14 mouse cellular contexts compared by ENCODE assay signal in genomic region chr14:54231176-54231956, GRCm38 (mm10). TPM values are rescaled to one million over a fixed set of nuclear protein-coding genes. Genes with fewer than 3 reads are reported as not detected.
DNase-seq lines count a peak whose midpoint lies in the region; ATAC-seq and TF ChIP-seq lines count a peak whose summit lies in the region.
"Had no signal": no experiment of that assay in that cellular context is flagged by ENCODE, and none has a peak within 500 bp of the region (broad histone marks: within the 10 kb centered on the region; RNA-seq: fewer than 3 reads in every experiment).

No protein-coding gene starts in this region.

- H3K36me3 ChIP-seq in lung, embryonic 16.5 days (ENCODE audit: control insufficient read depth, insufficient read depth, low read length): peaks cover 9% of the 10 kb centered on the region
- peaks cover 12 to 23% of the 10 kb centered on the region in 2 experiments for H3K36me3 ChIP-seq in CH12.LX (replicated peaks in 1 of 2; ENCODE audit: control insufficient read depth in 1 of 2, insufficient read depth in 1 of 2, low read length in 1 of 2)
- peaks cover 4% of the 10 kb centered on the region; the same call in 1 of the 2 replicates for H3K36me3 ChIP-seq in stomach, postnatal 0 days (ENCODE audit: control insufficient read depth, insufficient read depth, low read length)

- ATAC-seq in lung, embryonic 16.5 days (ENCODE audit: low read depth): no peak
- peak; percentile 62 for ATAC-seq in stomach, postnatal 0 days (ENCODE audit: low FRiP score, low TSS enrichment)
- ATAC-seq in erythroblast, adult 5-6 weeks (replicated peaks; ENCODE audit: low FRiP score, poor library complexity, severe bottlenecking): no peak

- H3K4me2 ChIP-seq in lung, embryonic 16.5 days (ENCODE audit: low read depth, low read length): no peak overlapping the region
- peak overlapping the region; percentile 68 for H3K4me2 ChIP-seq in CH12.LX (ENCODE audit: insufficient read depth, low read depth, poor library complexity, severe bottlenecking)
- H3K4me2 ChIP-seq in stomach, postnatal 0 days (replicated peaks; ENCODE audit: low read depth): no peak overlapping the region; the same call in 1 of the 2 replicates
- H3K4me2 ChIP-seq: limb, embryonic 15.5 days had no signal

- H3K4me3 ChIP-seq in lung, embryonic 16.5 days (ENCODE audit: low read length): no peak overlapping the region
- peak overlapping the region; percentile 12 to 53 (median 28) for H3K4me3 ChIP-seq in CH12.LX (replicated peaks in 1 of 3; ENCODE audit: low read depth in 2 of 3, low read length in 2 of 3, poor library complexity in 1 of 3)
- no peak overlapping the region for H3K4me3 ChIP-seq in stomach, postnatal 0 days (ENCODE audit: low read depth, low read length)
- H3K4me3 ChIP-seq: limb, embryonic 15.5 days; megakaryocyte, embryonic 14.5 days had no signal

- peaks cover 43% of the 10 kb centered on the region for H3K4me1 ChIP-seq in lung, embryonic 16.5 days (replicated peaks; ENCODE audit: control insufficient read depth, insufficient read depth, low read length)
- peaks cover 25 to 76% of the 10 kb centered on the region in 2 experiments for H3K4me1 ChIP-seq in CH12.LX (ENCODE audit: control insufficient read depth in 1 of 2, insufficient read depth in 2 of 2)
- 0 out of 2 replicates have a peak, but pooled peaks cover 2% of the 10 kb centered on the region for H3K4me1 ChIP-seq in stomach, postnatal 0 days (replicated peaks; ENCODE audit: control insufficient read depth, insufficient read depth)

- in situ Hi-C loops in CH12.LX (cut with MboI; ENCODE audit: low pct_ligation_motif_present, low pct_unique_long_range_greater_than_20kb, low sequenced_read_pairs): loop anchor here (5.0 to 10.0 kb wide), 2 partner anchors 203 to 416 kb away; partner anchors contain the start of gene Mmp14

- no peaks in the 10 kb centered on the region for H3K9me3 ChIP-seq in lung, embryonic 16.5 days (ENCODE audit: control insufficient read depth, low read length)
- no peaks in the 10 kb centered on the region for H3K9me3 ChIP-seq in CH12.LX (replicated peaks; ENCODE audit: low read length)
- H3K9me3 ChIP-seq in stomach, postnatal 0 days (ENCODE audit: control insufficient read depth, low read length): no peaks in the 10 kb centered on the region
- H3K9me3 ChIP-seq: limb, embryonic 15.5 days; megakaryocyte, embryonic 14.5 days had no signal

- peak overlapping the region; percentile 40; the same call in 1 of the 2 replicates for H3K9ac ChIP-seq in lung, embryonic 16.5 days (ENCODE audit: low read length)
- peak overlapping the region; percentile 18 for H3K9ac ChIP-seq in CH12.LX (ENCODE audit: insufficient read depth, low read depth)
- H3K9ac ChIP-seq in stomach, postnatal 0 days (ENCODE audit: low read length): no peak overlapping the region
- H3K9ac ChIP-seq: limb, embryonic 15.5 days had no signal

- TF ChIP-seq RAD21 in CH12.LX (IDR thresholded peaks at IDR 0.05; ENCODE audit: low read depth, low read length): no peak

- peak; percentile 36; the same call in 1 of the 2 replicates for TF ChIP-seq POLR2A in CH12.LX (IDR thresholded peaks at IDR 0.05; ENCODE audit: low read depth, low read length)

- WGBS in lung, embryonic 16.5 days: 53% methylated on average over 21 of the region's 21 CpGs
- 59% methylated on average over 21 of the region's 21 CpGs for WGBS in stomach, postnatal 0 days

- H3K27ac ChIP-seq in lung, embryonic 16.5 days (ENCODE audit: low read length): no peak overlapping the region
- peak overlapping the region; percentile 86 for H3K27ac ChIP-seq in CH12.LX (ENCODE audit: insufficient read depth, low read depth)
- H3K27ac ChIP-seq in stomach, postnatal 0 days (replicated peaks): no peak overlapping the region
- H3K27ac ChIP-seq: limb, embryonic 15.5 days had no signal

- no peaks in the 10 kb centered on the region for H3K27me3 ChIP-seq in lung, embryonic 16.5 days (ENCODE audit: control insufficient read depth, insufficient read depth, low read depth, low read length)
- H3K27me3 ChIP-seq in CH12.LX (replicated peaks): no peaks in the 10 kb centered on the region
- H3K27me3 ChIP-seq in stomach, postnatal 0 days (ENCODE audit: control insufficient read depth, insufficient read depth, low read length): no peaks in the 10 kb centered on the region
- H3K27me3 ChIP-seq: limb, embryonic 15.5 days had no signal

- no peak for TF ChIP-seq EP300 in CH12.LX (IDR thresholded peaks at IDR 0.05; ENCODE audit: low read length)
- no peak for TF ChIP-seq EP300 in stomach, postnatal 0 days (optimal IDR thresholded peaks at IDR 0.05)

- dilution Hi-C loops in CH12.LX (cut with MboI; ENCODE audit: extremely low pct_ligation_motif_present, extremely low pct_unique_long_range_greater_than_20kb, low sequenced_read_pairs): no loop called here

- H3K79me2 ChIP-seq in CH12.LX (replicated peaks; ENCODE audit: control insufficient read depth, extremely low read depth, insufficient read depth, poor library complexity, severe bottlenecking): no peaks in the 10 kb centered on the region

- no peak for TF ChIP-seq CTCF in CH12.LX (conservative IDR thresholded peaks at IDR 0.05 in 1 of 2, IDR thresholded peaks at IDR 0.05 in 1 of 2; ENCODE audit: low read depth in 2 of 2, low read length in 2 of 2)
- TF ChIP-seq CTCF in stomach, postnatal 0 days (IDR thresholded peaks at IDR 0.05; ENCODE audit: low read depth): no peak

- no peak for DNase-seq in lung, postnatal 14 days
- DNase-seq in CH12.LX (ENCODE audit: extremely low read depth): peak; percentile 67
- peak; percentile 94 for DNase-seq in induced T-regulatory cell, adult 2 months (ENCODE audit: low read depth)
- peak; percentile 62 for DNase-seq in stomach, postnatal 0 days (ENCODE audit: low spot score)
- DNase-seq in cerebellum, postnatal 36 days: no peak
- DNase-seq: cerebellum, postnatal 25 days had no signal

TF ChIP-seq in CH12.LX, 34 proteins besides CTCF, POLR2A, EP300 and RAD21:
- TF ChIP-seq UBTF (IDR thresholded peaks at IDR 0.05; ENCODE audit: low read depth, low read length) (no peak), ZNF384 (IDR thresholded peaks at IDR 0.05; ENCODE audit: low read depth, low read length) (peak; percentile 58), IRF4 (IDR thresholded peaks at IDR 0.05; ENCODE audit: low read depth, low read length) (no peak; the same call in 1 of the 2 replicates), MAX (IDR thresholded peaks at IDR 0.05; ENCODE audit: low read length) (no peak), TCF12 (IDR thresholded peaks at IDR 0.05; ENCODE audit: low read depth, low read length) (peak; percentile 38; the same call in 1 of the 2 replicates), CHD2 (IDR thresholded peaks at IDR 0.05; ENCODE audit: low read length) (peak; percentile 14; the same call in 1 of the 2 replicates), SIN3A (IDR thresholded peaks at IDR 0.05; ENCODE audit: low read length) (no peak), ELF1 (IDR thresholded peaks at IDR 0.05; ENCODE audit: low read depth, low read length) (peak; percentile 77), TBP (conservative IDR thresholded peaks at IDR 0.05; ENCODE audit: low read depth, low read length) (0 out of 2 replicates have a peak, but pooled peaks have one; percentile 20), ETS1 (conservative IDR thresholded peaks at IDR 0.05; ENCODE audit: low read depth, low read length) (peak; percentile 48; the same call in 1 of the 2 replicates), BHLHE40 (IDR thresholded peaks at IDR 0.05; ENCODE audit: low read depth, low read length) (peak; percentile 55), NELFE (IDR thresholded peaks at IDR 0.05; ENCODE audit: low read depth, low read length) (no peak), SMC3 (IDR thresholded peaks at IDR 0.05; ENCODE audit: low read depth, low read length) (no peak), ZKSCAN1 (IDR thresholded peaks at IDR 0.05; ENCODE audit: borderline replicate concordance, low read depth, low read length) (no peak), HCFC1 (IDR thresholded peaks at IDR 0.05; ENCODE audit: low read depth, low read length) (peak; percentile 23; the same call in 1 of the 2 replicates)

RNA-seq across cellular contexts. Expression of gene Dad1, which starts 22.5 kb away (rescaled TPM):
- polyA plus RNA-seq in lung, embryonic 16.5 days (2015; fragmentation: Nextera tagmentation; extraction: Ambion mirVana): 430 and 439 TPM in 2 replicates
- total RNA-seq in CH12.LX (2012; rRNA removed) (161 and 196 TPM in 2 replicates), CH12.LX (2014; rRNA removed) (192 and 279 TPM in 2 replicates)
- 213 and 287 TPM in 2 replicates for polyA plus RNA-seq in CH12.LX (2012; ENCODE audit: insufficient read length, low read depth)
- 397 and 433 TPM in 2 replicates for polyA plus RNA-seq in stomach, postnatal 0 days (2015; fragmentation: Nextera tagmentation; extraction: Ambion mirVana)
- 58.9 and 78.6 TPM in 2 replicates for total RNA-seq in erythroblast, adult 5-6 weeks (2015; ENCODE audit: low replicate concordance)
- 20.1 and 26.9 TPM in 2 replicates for total RNA-seq in erythroblast, adult 5-6 weeks (2017; ENCODE audit: low replicate concordance)

RNA-seq across cellular contexts. Expression of gene Abhd4, which starts 22.6 kb away (rescaled TPM):
- 61.5 and 67.0 TPM in 2 replicates for polyA plus RNA-seq in lung, embryonic 16.5 days (2015; fragmentation: Nextera tagmentation; extraction: Ambion mirVana)
- total RNA-seq in CH12.LX (2012; rRNA removed) (13.4 and 19.8 TPM in 2 replicates), CH12.LX (2014; rRNA removed) (13.4 and 15.9 TPM in 2 replicates)
- 22.0 and 23.0 TPM in 2 replicates for polyA plus RNA-seq in CH12.LX (2012; ENCODE audit: insufficient read length, low read depth)
- polyA plus RNA-seq in stomach, postnatal 0 days (2015; fragmentation: Nextera tagmentation; extraction: Ambion mirVana): 40.2 and 45.7 TPM in 2 replicates
- 73.8 and 97.2 TPM in 2 replicates for total RNA-seq in erythroblast, adult 5-6 weeks (2015; ENCODE audit: low replicate concordance)
- total RNA-seq in erythroblast, adult 5-6 weeks (2017; ENCODE audit: low replicate concordance): 63.7 and 104 TPM in 2 replicates

RNA-seq across cellular contexts. Expression of gene Olfr49, which starts 53.4 kb away (rescaled TPM):
- not detected in 2 replicates for polyA plus RNA-seq in lung, embryonic 16.5 days (2015; fragmentation: Nextera tagmentation; extraction: Ambion mirVana)
- total RNA-seq in CH12.LX (2012; rRNA removed) (not detected in 2 replicates), CH12.LX (2014; rRNA removed) (not detected in 2 replicates)
- polyA plus RNA-seq in CH12.LX (2012; ENCODE audit: insufficient read length, low read depth): 0.07 TPM in 2 replicates
- polyA plus RNA-seq in stomach, postnatal 0 days (2015; fragmentation: Nextera tagmentation; extraction: Ambion mirVana): 0.02 and 0.16 TPM in 2 replicates
- not detected in 2 replicates for total RNA-seq in erythroblast, adult 5-6 weeks (2015; ENCODE audit: low replicate concordance)
- total RNA-seq in erythroblast, adult 5-6 weeks (2017; ENCODE audit: low replicate concordance): not detected in 2 replicates
- total RNA-seq: gastrocnemius, adult 8-10 months; hematopoietic stem cell, adult 5-6 weeks had no signal
- polyA plus RNA-seq: brain, embryonic 14.5 days; limb, embryonic 15.5 days; stomach, embryonic 14.5 days had no signal

Comparison
In these comparisons a context has a peak if more than half of its experiments do, and no peak if none do; other contexts are left out.
1. H3K4me3 ChIP-seq: peak in CH12.LX (3 of 3); none in lung, embryonic 16.5 days (single experiment) and stomach, postnatal 0 days (single experiment).
2. DNase-seq: peak in CH12.LX (single experiment), induced T-regulatory cell, adult 2 months (single experiment) and stomach, postnatal 0 days (single experiment); none in lung, postnatal 14 days (single experiment) and cerebellum, postnatal 36 days (0 of 2).